Mouse (Mus musculus): ENCODE data around the gene Piwil4.
"Not testable (repeated sequence)": the region's sequence is repeated elsewhere in the genome, so short reads cannot be mapped to it uniquely, and the experiment has no call there.

Piwil4 gene

DNA sequence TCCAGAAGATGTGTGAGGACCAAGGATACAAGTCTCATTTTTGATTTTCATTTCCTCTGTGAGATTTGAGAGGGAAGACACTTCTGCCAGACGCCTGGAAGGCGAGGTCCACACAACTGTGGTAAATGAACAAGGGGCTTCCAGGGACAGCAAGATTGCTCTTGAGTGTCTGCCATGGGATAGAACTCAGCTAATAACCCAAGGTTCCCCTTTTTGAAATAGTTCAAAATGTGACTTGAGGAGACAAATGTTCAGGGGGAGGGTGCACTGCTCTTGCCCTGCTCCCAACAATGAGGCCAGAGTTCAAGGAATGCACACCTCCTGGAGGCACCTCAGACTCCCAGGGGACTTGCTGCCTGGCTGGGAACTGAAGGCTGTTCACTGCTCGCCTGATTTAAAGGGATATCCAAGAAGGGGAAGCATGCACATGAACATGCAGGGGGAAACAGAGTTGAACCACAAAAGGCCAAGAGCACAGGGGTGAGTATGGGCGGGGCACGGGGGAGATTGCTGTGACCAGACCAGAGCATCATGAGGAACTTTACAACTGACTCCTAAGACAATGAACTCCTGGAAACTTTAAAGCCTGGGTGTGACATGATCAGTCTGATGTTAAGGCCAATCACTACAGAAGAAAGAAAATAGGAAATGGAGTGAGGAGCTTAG is 15.6 kb downstream of the Piwil4 start:
- DNase-seq = no peak

- no peak for DNase-seq
Observed at GRCm38 (mm10) chr9:14721610-14722009, 18.9 kb downstream of the Piwil4 start.

- DNase-seq = no peak
Observed at GRCm38 (mm10) chr9:14720384-14720783, 20.1 kb downstream of the Piwil4 start.

DNA sequence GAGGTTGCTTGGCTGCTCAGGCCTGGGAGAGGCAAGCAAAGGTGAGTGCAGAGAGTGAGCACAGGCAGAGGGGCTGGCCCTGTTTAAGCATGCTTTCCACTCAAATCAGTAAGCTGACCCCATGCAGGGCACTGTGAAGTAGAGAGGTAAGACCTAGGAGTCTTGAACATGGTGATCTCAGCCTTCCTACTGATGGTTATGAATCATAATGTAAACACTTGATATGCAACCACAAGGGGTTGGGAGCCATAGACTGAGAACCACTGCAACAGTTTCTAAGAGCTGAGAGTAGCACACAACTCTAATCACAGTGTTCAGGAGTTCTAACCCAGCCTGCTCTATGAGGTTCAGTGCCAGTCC is 22.2 kb downstream of the Piwil4 start:
- DNase-seq = no peak

GRCm38 (mm10) chr9:14717689-14718331 is 22.7 kb downstream of the Piwil4 start:
- peak; percentile 56 to 59 for DNase-seq

- DNase-seq = no peak
Observed at GRCm38 (mm10) chr9:14715258-14715657, 25.3 kb downstream of the Piwil4 start.

- no peak for DNase-seq
Observed at GRCm38 (mm10) chr9:14710910-14711309, 29.6 kb downstream of the Piwil4 start.

DNA sequence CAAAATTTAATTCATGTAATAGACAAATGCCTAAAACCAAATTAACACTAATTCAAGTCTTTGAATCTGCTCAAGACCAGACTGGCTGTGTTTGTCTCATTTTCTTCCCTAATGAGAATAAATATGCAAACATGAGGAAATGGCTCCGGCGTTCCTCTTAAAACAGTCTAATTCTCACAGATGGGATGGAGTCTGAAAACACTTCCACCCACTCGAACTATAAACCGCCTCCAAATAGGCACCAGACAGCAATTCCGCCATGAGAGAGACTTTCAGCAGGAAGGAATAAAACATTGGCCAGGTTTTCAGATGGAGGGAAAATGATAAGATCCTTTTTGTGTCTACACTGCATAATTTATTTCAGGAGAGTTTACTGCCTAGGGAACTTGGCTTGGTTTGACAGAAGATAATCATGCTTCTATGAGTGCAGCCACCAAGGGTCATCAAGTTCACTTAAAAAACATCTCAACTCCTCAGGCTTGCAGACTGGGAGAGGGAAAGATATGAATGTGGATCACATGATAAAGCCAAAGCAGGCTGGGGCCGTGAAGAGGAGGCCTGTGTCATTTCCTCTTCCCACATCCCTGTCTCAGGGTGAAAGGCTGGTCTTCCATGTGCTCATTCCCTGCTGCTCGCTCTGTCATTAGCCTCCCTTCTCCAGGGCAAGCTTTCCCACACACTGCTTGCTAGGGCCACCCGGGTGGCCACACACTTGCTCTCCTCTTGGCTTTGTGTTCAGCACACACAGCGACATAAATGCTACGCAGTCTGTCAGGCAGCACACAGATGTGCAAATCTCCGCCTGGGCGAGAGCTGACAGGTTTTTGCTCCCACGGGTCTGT is 35.0 kb downstream of the Piwil4 start:
- no peak for DNase-seq

- not testable (repeated sequence) for DNase-seq
Observed at GRCm38 (mm10) chr9:14700795-14701194, 39.7 kb downstream of the Piwil4 start.

GRCm38 (mm10) chr9:14699288-14699640 is 41.3 kb downstream of the Piwil4 start:
- DNase-seq = no peak

GRCm38 (mm10) chr9:14698582-14699287 is 41.8 kb downstream of the Piwil4 start:
- DNase-seq = peak; percentile 84 to 91

- peak; percentile 37 to 65 for DNase-seq
Observed at GRCm38 (mm10) chr9:14697903-14698302, 42.6 kb downstream of the Piwil4 start.

GRCm38 (mm10) chr9:14689376-14690108 is 51.0 kb downstream of the Piwil4 start:
- no peak for DNase-seq

DNA sequence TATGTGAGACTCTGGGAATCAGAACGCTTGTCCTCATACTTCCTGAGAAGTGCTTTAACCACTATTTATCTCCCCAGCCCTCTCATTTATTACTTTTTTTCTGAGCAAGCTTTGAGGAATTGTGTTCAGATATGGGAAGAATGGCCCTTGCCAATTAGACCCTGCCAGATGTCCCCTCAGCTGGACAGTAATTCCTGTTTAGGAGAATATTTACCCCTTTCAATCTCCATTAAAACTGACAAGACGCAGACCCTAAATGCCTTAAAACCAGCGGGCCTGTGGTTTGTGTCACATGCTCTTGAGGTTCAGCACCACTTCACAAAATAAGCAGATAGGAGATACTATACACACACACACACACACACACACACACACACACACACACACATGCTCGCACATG is 56.2 kb downstream of the Piwil4 start:
- no peak for DNase-seq

GRCm38 (mm10) chr9:14682741-14683140 is 57.8 kb downstream of the Piwil4 start:
- DNase-seq = no peak

DNA sequence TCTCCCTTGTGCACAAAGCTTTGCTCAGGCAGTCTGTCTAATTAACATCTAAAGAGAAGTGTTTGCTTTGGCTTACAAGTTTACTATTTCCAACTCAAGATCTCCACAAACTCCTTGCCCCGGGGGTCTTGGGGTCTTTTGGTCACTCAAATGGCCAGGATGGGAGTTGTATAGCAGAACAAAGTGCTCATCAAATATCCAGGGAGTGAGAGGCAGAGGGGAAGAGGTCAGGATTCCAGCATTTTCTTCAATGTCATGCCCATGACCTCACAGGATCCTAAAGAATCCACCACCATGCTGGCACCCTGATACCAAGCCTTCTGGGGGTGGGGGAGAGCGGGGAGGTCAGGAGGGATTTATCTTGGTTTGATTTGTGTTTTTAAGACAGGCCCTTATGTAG is 59.9 kb downstream of the Piwil4 start:
- DNase-seq = no peak

DNA sequence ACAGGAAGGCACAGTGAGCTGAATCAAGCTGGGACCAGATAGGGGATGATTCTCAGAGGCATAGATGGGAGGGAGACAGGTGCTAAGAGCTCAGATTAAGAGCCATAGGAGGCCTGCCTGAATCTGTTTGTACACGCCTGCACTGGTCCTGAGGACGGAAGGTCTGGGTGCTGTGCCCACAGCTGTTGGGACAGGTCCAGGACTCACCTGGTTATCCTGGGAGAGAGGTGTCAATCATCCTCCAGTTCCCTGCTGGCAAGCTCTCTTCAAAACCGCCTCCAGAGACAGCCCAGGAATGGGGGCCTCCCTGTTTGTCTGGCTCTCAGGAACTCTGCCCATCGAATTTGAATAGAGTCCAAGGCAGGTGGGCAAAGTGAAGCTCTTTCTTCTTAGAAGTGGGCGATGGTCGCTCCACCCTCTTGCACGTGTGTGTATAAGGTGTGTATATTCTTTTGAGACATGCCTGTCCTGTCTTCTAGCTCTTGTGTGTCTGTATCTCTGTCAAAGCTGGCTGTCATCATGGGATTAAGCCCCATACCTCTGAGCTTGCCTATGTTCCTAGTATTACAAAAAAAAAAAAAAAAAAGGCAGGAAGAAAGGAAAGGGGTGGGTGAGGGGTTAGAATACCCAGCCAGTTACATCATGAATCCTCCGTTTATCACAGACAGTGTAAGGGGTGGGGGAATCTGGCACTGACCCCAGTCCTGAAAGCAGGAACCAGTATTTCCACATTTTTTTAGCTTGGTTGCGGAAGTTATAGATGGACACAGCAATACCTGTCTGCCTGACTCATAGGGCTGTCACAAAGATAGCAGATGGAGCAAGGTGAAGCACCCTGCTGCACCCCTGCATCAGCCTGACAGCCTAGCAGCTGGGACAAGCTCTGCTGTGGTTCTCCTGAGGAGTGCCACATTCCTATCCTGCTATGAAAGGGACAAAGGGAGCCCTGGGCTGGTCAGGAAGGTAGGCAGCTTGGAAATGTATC is 64.5 kb downstream of the Piwil4 start:
- peak; percentile 36 to 55 for DNase-seq

DNA sequence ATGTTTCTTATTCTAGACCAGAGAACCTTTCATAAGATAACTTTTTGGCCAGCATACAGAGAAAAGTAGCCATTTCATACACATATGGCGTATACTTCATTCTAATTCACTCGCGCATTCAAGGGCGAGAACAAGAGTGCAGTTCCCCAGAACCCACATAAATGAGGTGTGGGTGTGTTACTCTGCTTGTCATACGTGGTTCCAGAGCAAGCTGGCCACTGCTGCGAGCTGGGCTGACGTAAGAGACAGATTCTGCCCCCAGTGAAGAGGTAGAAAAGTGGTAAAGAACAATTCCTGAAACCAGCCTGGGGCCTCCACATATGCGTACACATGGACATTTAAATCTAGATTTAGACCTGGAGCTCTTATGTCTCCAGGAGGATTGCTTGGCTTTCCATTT is 66.0 kb downstream of the Piwil4 start:
- no peak for DNase-seq

DNA sequence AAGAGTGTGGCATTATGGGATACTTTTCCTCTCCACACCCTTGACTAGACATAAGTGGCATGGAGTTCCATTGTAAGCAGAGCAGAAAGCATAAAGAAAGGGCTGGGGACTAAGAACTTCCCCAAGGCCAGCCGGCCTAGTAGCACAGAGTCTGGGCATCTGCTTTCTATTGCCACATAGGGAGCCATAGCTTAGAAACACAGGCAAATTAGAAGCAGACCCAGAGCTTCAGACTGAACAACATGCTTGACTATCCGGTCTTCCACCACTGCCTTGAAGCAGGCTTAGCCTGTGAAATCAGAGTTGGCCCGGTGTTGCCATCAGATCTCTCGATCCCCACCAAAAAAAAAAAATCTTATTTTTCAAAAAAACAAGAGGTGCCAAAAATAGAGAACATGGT is 67.4 kb downstream of the Piwil4 start:
- DNase-seq = no peak

GRCm38 (mm10) chr9:14671965-14672364 is 68.6 kb downstream of the Piwil4 start:
- not testable (repeated sequence) for DNase-seq

DNA sequence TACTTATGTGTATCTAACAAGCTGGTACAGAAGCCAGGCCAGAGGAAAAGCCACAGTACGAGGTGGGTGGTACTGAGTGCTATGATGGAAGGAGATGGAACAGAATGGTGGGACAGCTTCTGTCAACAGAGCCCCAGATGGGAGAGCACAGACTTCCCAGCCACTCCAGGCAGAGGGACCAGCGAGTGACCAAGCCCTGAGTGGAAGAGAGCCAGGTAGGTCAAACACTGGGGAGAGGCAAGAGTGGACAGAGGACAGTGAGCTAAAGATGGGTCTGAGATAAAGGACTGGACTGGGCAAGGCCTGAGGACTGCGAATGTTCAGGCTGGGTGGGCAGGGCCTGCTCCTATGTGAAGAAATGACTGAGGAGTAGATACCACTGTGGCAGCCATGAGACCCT is 72.2 kb downstream of the Piwil4 start:
- no peak for DNase-seq

Data from lung, postnatal 4 days (tissue).